Mouse (Mus musculus): ENCODE data around the gene Eipr1.

DNA sequence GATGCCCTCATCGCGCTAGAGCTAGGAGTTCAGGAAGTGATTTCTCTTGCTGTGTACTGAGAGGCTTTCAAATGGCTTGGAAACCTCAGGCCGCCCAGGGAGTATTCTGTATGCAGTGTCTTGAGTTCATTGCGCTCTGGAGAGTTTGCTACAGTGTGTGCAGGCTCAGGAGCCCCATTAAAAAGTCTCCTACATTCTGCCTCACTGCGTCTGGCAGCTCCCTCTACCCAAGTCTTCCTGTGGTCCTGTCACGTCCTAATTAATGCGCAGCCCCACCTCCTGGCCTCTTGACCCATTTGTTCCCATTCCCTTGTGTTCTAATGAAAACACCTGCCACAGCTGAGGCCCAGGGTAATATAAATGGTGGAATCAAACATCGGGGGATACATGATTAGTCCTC lies 33.3 kb downstream of the Eipr1 start:
- no peak for TF ChIP-seq POLR2A (IDR thresholded peaks at IDR 0.05; ENCODE audit: insufficient read depth, low read depth, low read length)
- no peak for TF ChIP-seq CTCF (IDR thresholded peaks at IDR 0.05)

All from heart, adult 2 months (tissue).